Mouse (Mus musculus) bone marrow macrophage, adult 2 months (primary cell): ENCODE measurements at regions not wholly inside any gene's neighbourhood (a gene's known extent, or its start where the extent isn't known, plus 50 kb on each side); places are given as distances from the start of the nearest gene placed in this dataset.

Source experiments
- H3K27ac ChIP-seq: 2 replicates; pipeline ENCODE4 v1.5.1; 2012; ENCODE audit warnings: low read depth, low read length; ENCODE audit not compliant: insufficient read depth
- H3K4me1 ChIP-seq: 2 replicates; pipeline ENCODE4 v1.6.1; 2012; ENCODE audit warnings: low read length; ENCODE audit not compliant: control insufficient read depth, insufficient read depth
- H3K4me3 ChIP-seq: 2 replicates; pipeline ENCODE4 v1.5.1; 2012; ENCODE audit warnings: mild to moderate bottlenecking, low read length, moderate library complexity; ENCODE audit not compliant: insufficient read depth
- CTCF ChIP-seq: IDR thresholded peaks from 2 replicates; pipeline ENCODE4 v1.5.1; 2012; ENCODE audit warnings: low read depth, mild to moderate bottlenecking, low read length, moderate library complexity
- POLR2A ChIP-seq: IDR thresholded peaks from 2 replicates; pipeline ENCODE4 v1.6.1; 2012; ENCODE audit warnings: mild to moderate bottlenecking, low read depth, low read length, borderline replicate concordance

- H3K4me3 ChIP-seq: no peak overlapping the region
- no peaks in the 10 kb centered on the region for H3K4me1 ChIP-seq
- TF ChIP-seq POLR2A (no peak), CTCF (no peak)
- H3K27ac ChIP-seq: no peak overlapping the region
Measured at GRCm38 (mm10) chr14:72121786-72122185, 369.9 kb downstream of the Gm9195 start.

- Histone ChIP-seq H3K4me3 (no peak overlapping the region), H3K4me1 (no peaks in the 10 kb centered on the region), H3K27ac (no peak overlapping the region)
- TF ChIP-seq CTCF (no peak), POLR2A (no peak)
Measured at GRCm38 (mm10) chr14:72121006-72121405, 370.6 kb downstream of the Gm9195 start.

- no peak for TF ChIP-seq POLR2A
- no peak for TF ChIP-seq CTCF
- Histone ChIP-seq H3K4me1 (no peaks in the 10 kb centered on the region), H3K4me3 (no peak overlapping the region), H3K27ac (no peak overlapping the region)
Measured at GRCm38 (mm10) chr14:72116842-72117241, 374.8 kb downstream of the Gm9195 start.

DNA sequence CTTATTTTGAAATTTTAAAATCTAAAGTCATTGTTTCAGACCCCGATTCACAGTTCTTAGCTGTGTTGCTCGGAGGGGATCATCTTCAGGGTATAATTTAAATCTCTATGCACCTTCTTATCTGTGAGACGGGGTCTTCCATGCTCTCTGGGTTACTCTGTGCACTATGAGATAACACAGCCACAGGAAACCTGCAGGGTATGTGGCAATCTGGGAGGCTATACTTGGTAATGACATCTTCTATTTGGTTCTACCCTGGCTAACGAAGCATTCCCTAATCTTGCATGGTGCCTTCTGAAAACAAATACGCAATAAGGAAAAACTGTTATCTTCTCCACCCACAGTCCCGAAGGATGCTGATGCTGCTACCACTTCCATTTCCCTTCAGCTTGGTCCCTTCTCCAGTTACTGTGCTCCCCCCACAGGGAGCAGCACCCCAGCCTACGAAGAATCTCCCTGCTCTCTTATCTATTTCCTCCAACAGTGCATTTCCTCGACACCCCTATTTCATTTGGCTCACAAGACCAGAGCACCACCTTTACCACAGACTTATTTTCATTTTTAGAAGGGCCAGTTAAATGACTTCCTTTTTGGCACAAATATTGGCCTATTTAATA, 378.2 kb downstream of the Gm9195 start:
- H3K4me3 ChIP-seq: no peak overlapping the region
- H3K4me1 ChIP-seq: no peaks in the 10 kb centered on the region
- no peak overlapping the region for H3K27ac ChIP-seq
- TF ChIP-seq CTCF: no peak
- no peak for TF ChIP-seq POLR2A

DNA sequence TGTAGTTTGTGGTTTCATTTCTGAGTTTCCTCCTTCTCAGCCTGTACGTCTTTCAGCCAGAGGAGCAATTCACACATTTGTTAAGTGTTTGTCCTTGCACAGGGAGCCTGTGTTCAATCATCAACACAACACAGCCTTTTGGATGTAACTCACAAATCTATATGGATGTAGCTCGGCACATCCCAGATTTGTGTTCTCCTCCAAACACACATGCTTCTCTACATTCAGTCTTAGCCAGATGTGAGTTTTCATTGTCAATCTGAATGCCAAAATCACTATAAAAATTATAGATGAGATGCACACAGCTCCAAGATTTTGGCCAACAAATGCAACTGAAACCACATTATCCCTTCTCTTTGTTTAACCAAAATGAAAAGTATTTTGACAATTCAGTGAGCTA, 380.9 kb downstream of the Gm9195 start:
- Histone ChIP-seq H3K4me1 (no peaks in the 10 kb centered on the region), H3K4me3 (no peak overlapping the region), H3K27ac (no peak overlapping the region)
- no peak for TF ChIP-seq POLR2A
- TF ChIP-seq CTCF: no peak

GRCm38 (mm10) chr14:72091579-72091978, 400.1 kb downstream of the Gm9195 start:
- H3K4me3 ChIP-seq: no peak overlapping the region
- H3K4me1 ChIP-seq: no peaks in the 10 kb centered on the region
- H3K27ac ChIP-seq: no peak overlapping the region
- TF ChIP-seq POLR2A: no peak
- no peak for TF ChIP-seq CTCF

DNA sequence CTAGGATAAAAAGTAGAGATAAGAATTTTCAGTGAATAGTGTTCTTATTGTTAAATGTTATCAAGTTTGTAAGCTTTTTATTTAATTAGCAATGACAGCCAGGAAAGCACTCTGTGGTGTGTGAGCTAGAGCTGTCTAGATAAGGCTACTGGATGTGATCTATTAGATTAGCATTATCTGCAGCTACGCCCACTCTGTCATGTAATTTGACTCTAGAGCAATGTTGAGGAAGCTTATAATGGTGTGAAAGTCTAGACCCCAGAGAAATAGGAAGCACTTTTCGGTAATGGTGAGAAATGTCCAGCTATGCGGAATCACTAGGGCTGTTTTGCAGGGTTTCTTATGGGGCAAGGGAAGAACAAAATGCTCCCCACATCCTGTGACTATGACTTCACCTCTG, 410.2 kb downstream of the Gm9195 start:
- H3K27ac ChIP-seq: no peak overlapping the region
- no peak for TF ChIP-seq CTCF
- TF ChIP-seq POLR2A: no peak
- no peak overlapping the region for H3K4me3 ChIP-seq
- H3K4me1 ChIP-seq: no peaks in the 10 kb centered on the region

GRCm38 (mm10) chr14:72064111-72064812, 427.4 kb downstream of the Gm9195 start:
- Histone ChIP-seq H3K4me1 (no peaks in the 10 kb centered on the region), H3K4me3 (no peak overlapping the region), H3K27ac (no peak overlapping the region)
- TF ChIP-seq CTCF: no peak
- no peak for TF ChIP-seq POLR2A

DNA sequence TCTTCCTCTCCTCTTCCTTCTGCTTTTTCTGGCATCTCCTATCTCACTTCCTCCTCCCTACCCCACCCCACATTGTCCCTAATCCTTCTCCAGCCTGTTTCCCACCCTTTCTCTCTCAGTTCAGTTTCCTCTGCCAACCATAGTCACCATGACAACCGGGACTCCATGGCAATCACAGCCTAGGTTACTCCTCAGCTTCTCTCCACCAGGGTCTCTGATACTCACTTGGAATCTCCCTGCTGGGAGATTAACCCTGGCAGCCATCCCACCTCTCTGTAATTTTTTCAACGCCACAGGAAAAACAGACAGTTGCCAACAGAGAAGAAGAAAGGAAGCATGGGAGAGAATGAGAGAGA, 448.8 kb downstream of the Gm9195 start:
- TF ChIP-seq POLR2A: no peak
- no peak for TF ChIP-seq CTCF
- Histone ChIP-seq H3K27ac (no peak overlapping the region), H3K4me3 (no peak overlapping the region), H3K4me1 (no peaks in the 10 kb centered on the region)

DNA sequence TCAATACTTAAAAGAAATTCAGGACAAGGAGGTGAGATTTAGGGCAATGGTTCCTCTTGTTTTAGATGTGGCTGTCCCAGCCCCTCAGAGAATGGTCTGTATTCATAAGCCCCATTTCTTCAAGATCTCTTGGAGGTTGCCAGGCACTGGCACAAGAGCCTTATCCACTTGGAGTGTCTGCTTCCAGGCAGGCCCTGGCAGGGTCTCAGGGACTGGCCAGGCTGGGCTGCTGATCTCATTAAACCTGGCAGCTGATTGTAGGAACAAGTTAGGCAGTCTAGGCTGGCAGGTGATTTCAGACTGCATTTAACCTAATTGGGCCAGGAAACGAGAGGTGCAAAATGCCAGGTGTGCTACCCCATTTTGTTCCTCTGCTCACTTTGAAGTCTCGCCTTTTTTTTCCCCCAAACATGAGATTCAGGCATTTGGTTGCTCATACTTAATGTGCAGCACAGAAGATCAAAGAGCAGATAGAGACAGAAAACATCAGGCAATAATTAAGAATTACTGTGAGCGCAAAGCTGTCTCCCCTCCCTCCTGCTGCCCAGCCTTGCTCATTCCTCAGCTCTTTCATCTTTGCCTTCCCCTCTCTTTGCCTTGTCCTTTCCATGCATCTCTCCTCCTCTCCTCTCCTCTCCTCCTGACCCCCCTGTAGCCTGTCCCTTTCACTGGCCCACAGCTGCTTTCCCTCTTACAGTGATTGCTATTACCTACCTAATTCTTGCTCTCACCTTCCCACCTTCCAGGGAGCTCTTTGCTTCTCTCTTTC, 449.3 kb downstream of the Gm9195 start:
- Histone ChIP-seq H3K4me1 (no peaks in the 10 kb centered on the region), H3K27ac (no peak overlapping the region), H3K4me3 (no peak overlapping the region)
- TF ChIP-seq CTCF (no peak), POLR2A (no peak)
